Mouse (Mus musculus): Measurements from ENCODE around the gene Asf1a.
A peak's percentile ranks its signal among the peaks of the same experiment; 100 is the strongest.
"Not testable (repeated sequence)": the region's sequence is repeated elsewhere in the genome, so short reads cannot be mapped to it uniquely, and the experiment has no call there.

The Asf1a gene

DNA sequence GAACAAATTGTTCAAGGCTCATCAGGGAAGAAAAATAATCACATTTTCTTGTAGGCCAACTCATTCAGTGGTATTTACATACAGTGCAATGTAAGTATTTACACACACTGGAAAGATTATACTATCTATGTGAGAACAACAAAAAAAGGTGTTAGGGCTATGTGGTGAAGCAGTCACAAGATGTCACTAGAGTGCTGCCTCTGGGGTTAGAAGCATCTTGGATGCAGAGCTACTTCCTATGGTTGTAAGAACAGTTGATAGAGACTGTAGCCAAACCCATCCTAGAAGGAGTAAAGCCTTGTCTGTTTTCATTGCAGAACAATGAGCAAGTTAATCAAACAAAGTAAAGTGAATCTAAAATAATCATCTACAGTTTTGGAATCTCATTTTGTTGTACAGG lies 45.0 kb downstream of the Asf1a start:
- peak; percentile 45 for DNase-seq (ENCODE audit: low read depth)

DNA sequence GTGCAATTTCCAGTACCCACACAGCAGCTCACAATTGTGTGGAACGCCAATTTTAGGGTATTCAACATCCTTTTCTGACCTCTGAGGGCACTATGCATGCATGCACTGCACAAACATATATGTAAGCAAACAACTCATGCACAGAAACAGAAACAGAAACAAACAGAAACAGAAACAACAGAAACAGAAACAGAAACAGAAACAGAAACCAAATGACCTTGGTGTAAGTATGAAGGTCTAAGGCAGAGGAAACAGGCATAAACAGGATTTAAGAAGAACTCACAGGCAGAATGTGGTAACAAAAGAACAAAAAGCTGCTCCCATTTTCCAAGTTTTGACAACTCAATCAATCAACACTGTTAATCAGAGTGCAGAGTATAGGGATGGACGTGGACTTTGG lies 54.1 kb downstream of the Asf1a start:
- DNase-seq (ENCODE audit: low read depth): peak; percentile 15

DNA sequence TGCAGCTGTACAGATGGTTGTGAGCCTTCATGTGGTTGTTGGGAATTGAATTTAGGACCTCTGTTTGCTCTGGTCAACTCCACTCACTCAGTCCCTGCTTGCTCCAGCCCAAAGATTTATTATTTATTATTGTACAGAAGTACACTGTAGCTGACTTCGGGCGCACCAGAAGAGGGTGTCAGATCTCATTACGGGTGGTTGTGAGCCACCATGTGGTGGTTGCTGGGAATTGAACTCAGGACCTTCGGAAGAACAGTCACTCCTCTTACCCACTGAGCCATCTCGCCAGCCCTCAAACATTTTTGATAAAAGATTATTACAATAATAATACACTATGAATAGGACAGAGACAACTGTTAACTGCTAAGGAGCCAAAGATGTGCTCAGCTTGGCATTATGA lies 57.7 kb downstream of the Asf1a start:
- not testable (repeated sequence) for DNase-seq (ENCODE audit: low read depth)
